Mouse (Mus musculus) embryonic fibroblast, embryonic 13.5 days (primary cell): ENCODE data around the gene Kdm5b. TPM values are rescaled to one million over a fixed set of nuclear protein-coding genes. Genes with fewer than 3 reads are reported as not detected.
A peak's percentile ranks its signal among the peaks of the same experiment; 100 is the strongest.

Source experiments
- H3K27ac ChIP-seq: 2 replicates; pipeline ENCODE4 v1.5.1; 2012; ENCODE audit warnings: low read length, control low read depth, inconsistent platforms; ENCODE audit not compliant: insufficient read depth
- H3K4me1 ChIP-seq: 2 replicates; pipeline ENCODE4 v1.6.1; 2011; ENCODE audit warnings: low read length; ENCODE audit not compliant: control insufficient read depth, insufficient read depth
- H3K4me3 ChIP-seq: 2 replicates; pipeline ENCODE4 v1.5.1; 2011; ENCODE audit warnings: mild to moderate bottlenecking, control low read depth, low read length; ENCODE audit not compliant: insufficient read depth
- CTCF ChIP-seq: IDR thresholded peaks from 2 replicates; pipeline ENCODE4 v1.5.1; 2011; ENCODE audit warnings: mild to moderate bottlenecking, control low read depth, low read length, moderate library complexity, borderline replicate concordance; ENCODE audit not compliant: insufficient read depth
- POLR2A ChIP-seq: IDR thresholded peaks from 2 replicates; pipeline ENCODE4 v1.6.1; 2011; ENCODE audit warnings: low read depth, mild to moderate bottlenecking, control low read depth, low read length, moderate library complexity
- polyA plus RNA-seq: library from polyadenylated mRNA; stranded (reverse); fragments of >200 nt; gene quantifications from 2 replicates; pipeline ENCODE4 v1.2.4, GENCODE M21; 2011; ENCODE audit warnings: low read depth; ENCODE audit not compliant: missing spikeins, insufficient read length

Gene Kdm5b
- polyA plus RNA-seq, 1 experiment: 71.7 TPM

DNA sequence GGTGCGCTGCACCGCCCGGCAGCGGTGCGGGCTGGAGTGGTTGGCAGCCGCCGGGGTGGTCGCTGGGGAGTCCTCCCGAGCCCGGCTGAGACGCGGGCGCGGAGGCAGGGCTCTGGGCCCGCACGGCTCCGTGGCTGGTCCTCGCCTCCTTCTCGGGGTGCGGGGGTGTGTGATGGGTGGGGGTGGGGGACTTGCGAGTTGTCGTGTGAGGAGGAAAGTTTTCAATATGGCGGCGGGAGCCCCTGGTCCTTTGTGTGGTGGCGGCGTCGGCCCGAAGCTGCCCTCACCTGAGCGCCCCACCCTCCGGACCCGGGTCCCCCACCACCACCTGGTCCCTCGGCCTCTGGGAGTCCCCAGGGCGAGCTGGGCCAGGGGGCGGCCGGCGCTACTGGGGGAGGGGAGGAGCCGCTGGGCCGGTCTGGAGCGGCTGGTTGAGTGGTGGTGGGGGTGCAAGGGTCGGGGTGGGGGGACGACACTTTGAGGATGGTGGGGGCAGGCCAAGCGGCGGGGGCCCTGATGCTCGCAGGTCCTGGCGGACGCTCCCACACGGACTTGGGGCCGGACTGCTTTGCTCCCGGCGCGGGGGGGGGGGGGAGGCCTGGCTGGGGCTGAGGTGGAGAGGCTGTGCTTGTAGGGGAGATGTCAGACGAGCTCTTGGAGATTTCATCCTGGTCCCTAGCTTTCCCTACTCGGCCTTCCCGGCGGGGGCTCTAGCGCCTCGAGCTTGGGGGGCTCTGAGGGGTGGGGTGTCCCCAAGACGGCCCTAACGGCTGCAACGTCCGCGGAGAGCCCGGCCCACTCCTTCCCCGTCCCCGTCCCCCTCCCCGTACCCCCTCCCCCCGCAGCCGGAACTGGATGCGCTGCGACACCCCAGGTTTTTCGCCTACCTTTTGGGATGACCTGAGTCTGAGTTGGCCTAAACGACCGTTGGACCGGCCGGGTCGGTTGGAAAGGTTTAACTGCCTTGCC, 1.1 kb downstream of the Kdm5b start:
- peak overlapping the region; percentile 58 for H3K4me3 ChIP-seq
- TF ChIP-seq CTCF (no peak), POLR2A (peak; percentile 34; the same call in 1 of the 2 replicates)
- peak overlapping the region; percentile 28; the same call in 1 of the 2 replicates for H3K27ac ChIP-seq
- no peaks in the 10 kb centered on the region; the same call in none of the 2 replicates for H3K4me1 ChIP-seq

DNA sequence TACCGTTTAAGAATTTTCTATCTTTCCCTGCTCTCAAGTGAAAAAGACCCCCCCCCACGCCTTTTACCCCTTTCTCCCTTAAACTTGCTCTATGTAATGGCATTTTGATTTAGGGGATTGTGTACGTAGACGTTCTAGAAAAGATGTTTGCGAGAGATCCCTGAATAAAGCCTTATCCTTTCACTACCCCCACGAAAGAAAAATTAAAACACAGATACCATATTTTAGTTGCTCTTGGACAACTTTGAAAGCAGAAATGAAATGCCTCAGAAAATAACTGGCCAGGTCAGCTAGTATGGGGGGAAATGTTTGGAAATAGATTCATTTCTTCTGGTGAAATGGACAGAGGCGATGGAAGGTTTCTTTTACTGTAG, 1.8 kb downstream of the Kdm5b start:
- H3K27ac ChIP-seq: no peak overlapping the region; the same call in 1 of the 2 replicates
- peak overlapping the region; percentile 58 for H3K4me3 ChIP-seq
- TF ChIP-seq CTCF (no peak), POLR2A (no peak)
- no peaks in the 10 kb centered on the region; the same call in none of the 2 replicates for H3K4me1 ChIP-seq

DNA sequence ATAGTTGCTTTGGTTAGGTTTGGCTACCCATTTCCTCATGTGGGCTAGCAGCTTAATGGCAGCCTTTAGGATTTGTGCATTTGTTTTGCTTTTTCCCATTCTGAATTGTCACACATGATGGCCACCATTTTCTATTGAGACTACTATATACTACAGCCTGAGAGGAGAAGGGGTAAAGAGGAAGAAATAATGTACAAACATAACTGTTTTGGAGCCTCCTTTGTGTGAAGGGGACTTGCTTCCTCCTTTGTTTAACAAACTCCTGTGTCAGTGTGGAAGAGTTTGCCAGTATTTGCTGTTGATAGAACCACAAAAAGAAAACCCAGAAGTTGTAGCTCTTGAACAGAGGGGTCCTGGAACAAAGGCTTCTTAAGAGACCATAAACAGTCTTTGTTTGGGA, 2.5 kb downstream of the Kdm5b start:
- TF ChIP-seq POLR2A (no peak), CTCF (no peak)
- Histone ChIP-seq H3K4me3 (peak overlapping the region; percentile 58), H3K27ac (peak overlapping the region; percentile 12; the same call in 1 of the 2 replicates), H3K4me1 (no peaks in the 10 kb centered on the region; the same call in 1 of the 2 replicates)

DNA sequence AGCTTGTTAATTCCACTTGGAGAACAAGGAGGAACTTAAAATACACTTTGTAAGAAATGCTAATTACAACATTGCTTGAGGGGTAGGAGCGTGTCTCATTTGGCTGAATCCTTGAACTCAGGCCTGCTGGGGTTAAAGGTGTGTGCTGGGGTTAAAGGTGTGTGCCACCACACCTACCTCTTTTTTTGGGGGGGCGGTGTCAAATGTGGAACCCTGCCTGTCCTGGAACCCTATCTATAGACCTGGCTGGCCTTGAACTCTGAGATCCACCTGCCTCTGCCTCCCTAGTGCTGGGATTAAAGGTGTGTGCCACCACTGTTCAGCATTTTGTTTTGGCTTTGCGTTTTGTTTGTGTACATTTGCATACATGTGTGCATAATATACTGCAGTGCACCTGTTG, 3.8 kb downstream of the Kdm5b start:
- H3K27ac ChIP-seq: no peak overlapping the region
- no peaks in the 10 kb centered on the region; the same call in 1 of the 2 replicates for H3K4me1 ChIP-seq
- no peak for TF ChIP-seq POLR2A
- no peak for TF ChIP-seq CTCF
- H3K4me3 ChIP-seq: no peak overlapping the region

DNA sequence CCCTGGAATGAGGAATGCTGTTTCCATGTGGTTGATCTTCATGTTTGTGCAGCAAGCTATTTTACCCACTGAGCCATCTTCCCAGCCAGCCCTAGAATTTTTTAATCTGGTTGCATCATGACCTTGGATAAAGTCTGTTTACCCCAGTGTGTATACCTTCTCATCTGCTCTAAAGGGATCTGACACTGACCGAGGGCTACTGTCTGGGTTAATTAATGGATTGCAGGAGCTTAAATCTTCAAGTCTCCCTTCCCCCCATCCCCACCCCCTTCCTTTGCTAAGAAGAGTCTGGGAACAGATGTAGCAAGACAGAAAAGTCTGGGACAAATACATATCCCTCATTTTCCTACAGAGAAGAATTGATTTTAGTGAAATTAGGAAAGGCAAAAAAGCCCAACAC, 7.5 kb downstream of the Kdm5b start:
- Histone ChIP-seq H3K4me3 (no peak overlapping the region), H3K27ac (no peak overlapping the region), H3K4me1 (no peaks in the 10 kb centered on the region; the same call in 1 of the 2 replicates)
- TF ChIP-seq POLR2A: no peak
- TF ChIP-seq CTCF: no peak

DNA sequence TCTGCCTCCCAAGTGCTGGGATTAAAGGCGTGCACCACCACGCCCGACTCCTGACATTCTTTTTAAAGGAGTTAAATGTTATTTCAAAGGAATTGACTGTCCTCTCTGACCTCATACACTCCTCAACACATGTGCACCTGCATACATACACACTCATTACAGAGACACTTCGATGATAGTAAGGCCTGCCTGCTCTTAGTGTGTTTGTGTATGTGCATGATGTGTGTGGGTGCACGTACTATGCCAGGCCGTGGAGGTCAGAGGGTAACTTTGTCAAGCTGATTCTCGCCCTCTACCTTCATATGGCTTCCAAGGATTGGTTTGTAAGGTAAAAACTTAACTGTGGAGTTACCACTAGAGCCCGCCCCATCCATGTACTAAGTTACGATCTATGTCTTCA, 10.2 kb downstream of the Kdm5b start:
- Histone ChIP-seq H3K4me3 (no peak overlapping the region), H3K4me1 (peaks cover 4% of the 10 kb centered on the region; the same call in 1 of the 2 replicates), H3K27ac (no peak overlapping the region)
- TF ChIP-seq POLR2A: no peak
- TF ChIP-seq CTCF: no peak

DNA sequence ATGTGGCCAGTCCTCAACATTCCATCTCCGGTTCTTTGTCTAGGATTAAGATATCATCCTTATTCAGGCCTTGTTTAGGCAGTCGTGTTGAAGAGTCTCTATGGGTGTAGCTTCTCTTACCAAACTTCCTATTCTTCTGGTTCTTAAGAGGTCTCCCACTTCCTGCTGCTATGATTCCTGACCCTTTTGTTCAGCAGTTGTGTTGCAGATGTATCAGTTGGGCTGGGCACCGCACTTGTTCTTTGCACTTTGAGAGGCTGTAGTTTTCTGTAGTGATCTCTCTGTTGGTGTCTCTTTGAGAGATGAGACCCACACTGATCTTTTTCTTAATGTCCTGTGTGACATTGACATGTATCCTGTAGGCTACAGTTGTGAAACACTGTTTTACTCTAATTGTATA, 10.7 kb downstream of the Kdm5b start:
- Histone ChIP-seq H3K27ac (no peak overlapping the region), H3K4me1 (peaks cover 4% of the 10 kb centered on the region; the same call in 1 of the 2 replicates), H3K4me3 (no peak overlapping the region)
- TF ChIP-seq POLR2A (no peak), CTCF (no peak)

DNA sequence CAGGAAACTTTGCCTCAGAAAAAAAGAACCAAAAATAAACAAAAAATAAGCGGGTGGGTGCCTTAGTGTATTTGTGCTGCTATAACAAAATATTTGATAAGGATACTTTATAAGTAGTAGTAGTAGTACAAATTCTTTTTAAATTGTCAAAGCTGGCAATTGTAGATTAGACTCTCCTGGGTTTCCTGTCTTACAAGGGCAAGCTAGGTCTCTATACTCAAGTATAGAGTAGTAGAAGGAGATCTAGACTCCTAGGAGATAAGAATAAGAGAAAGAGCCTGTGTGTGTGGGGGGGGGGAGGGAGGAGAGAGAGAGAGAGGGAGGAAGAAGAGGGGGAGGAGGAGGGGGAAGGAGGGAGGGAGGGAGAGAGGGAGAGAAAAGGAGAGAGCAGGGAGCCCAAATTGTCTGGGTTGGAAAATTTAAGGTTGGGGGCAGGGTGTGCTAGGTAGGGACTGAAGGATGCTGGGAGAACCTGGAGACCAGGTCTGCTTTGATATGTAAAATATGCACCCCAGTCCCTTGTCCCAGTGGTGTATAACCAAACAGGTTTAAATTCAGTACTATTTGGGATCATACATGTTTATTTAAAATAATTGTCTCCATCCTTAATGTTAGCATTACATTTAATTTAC, 13.4 kb downstream of the Kdm5b start:
- no peak overlapping the region for H3K4me3 ChIP-seq
- H3K4me1 ChIP-seq: peaks cover 4% of the 10 kb centered on the region; the same call in 1 of the 2 replicates
- no peak overlapping the region for H3K27ac ChIP-seq
- TF ChIP-seq CTCF (no peak), POLR2A (no peak)

DNA sequence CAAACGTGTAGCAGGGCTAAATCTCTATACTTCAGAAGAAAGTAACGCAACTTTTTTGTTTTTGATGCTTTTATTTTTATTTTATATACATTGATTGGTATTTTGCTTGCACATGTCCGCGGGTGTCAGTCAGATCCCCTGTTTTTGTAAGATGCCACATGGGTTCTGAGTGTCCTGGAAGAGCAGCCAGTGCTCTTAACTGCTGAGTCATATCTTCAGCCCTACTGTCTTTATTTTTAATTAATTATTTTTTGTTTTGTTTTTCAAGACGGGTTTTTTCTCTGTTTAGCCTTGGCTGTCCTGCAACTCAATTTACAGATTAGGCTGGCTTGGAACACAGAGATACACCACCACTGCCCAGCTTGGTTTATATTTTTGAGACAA, 14.0 kb downstream of the Kdm5b start:
- Histone ChIP-seq H3K27ac (no peak overlapping the region), H3K4me3 (no peak overlapping the region), H3K4me1 (peaks cover 4% of the 10 kb centered on the region; the same call in 1 of the 2 replicates)
- TF ChIP-seq CTCF (no peak), POLR2A (no peak)
